Mouse (Mus musculus) embryonic fibroblast, embryonic 13.5 days (primary cell): ENCODE measurements around the gene Gm28048. TPM values are rescaled to one million over a fixed set of nuclear protein-coding genes. Genes with fewer than 3 reads are reported as not detected.

Experiments
- H3K27ac ChIP-seq: 2 replicates; pipeline ENCODE4 v1.5.1; 2012; ENCODE audit warnings: low read length, control low read depth, inconsistent platforms; ENCODE audit not compliant: insufficient read depth
- H3K4me1 ChIP-seq: 2 replicates; pipeline ENCODE4 v1.6.1; 2011; ENCODE audit warnings: low read length; ENCODE audit not compliant: control insufficient read depth, insufficient read depth
- H3K4me3 ChIP-seq: 2 replicates; pipeline ENCODE4 v1.5.1; 2011; ENCODE audit warnings: mild to moderate bottlenecking, control low read depth, low read length; ENCODE audit not compliant: insufficient read depth
- CTCF ChIP-seq: IDR thresholded peaks from 2 replicates; pipeline ENCODE4 v1.5.1; 2011; ENCODE audit warnings: mild to moderate bottlenecking, control low read depth, low read length, moderate library complexity, borderline replicate concordance; ENCODE audit not compliant: insufficient read depth
- POLR2A ChIP-seq: IDR thresholded peaks from 2 replicates; pipeline ENCODE4 v1.6.1; 2011; ENCODE audit warnings: low read depth, mild to moderate bottlenecking, control low read depth, low read length, moderate library complexity
- polyA plus RNA-seq: library from polyadenylated mRNA; stranded (reverse); fragments of >200 nt; gene quantifications from 2 replicates; pipeline ENCODE4 v1.2.4, GENCODE M21; 2011; ENCODE audit warnings: low read depth; ENCODE audit not compliant: missing spikeins, insufficient read length

Gene Gm28048
- 14.0 and 14.1 TPM in 2 replicates for polyA plus RNA-seq

- TF ChIP-seq CTCF (peak; percentile 22; the same call in 1 of the 2 replicates), POLR2A (peak; percentile 88)
- Histone ChIP-seq H3K4me1 (peaks cover 2% of the 10 kb centered on the region; the same call in 1 of the 2 replicates), H3K4me3 (peak within 1 kb of the TSS; percentile 86), H3K27ac (peak within 1 kb of the TSS; percentile 83)
Observed at GRCm38 (mm10) chr11:22981984-22982757, at the start of gene Gm28048, which contains the start of gene Commd1. Gene Gm28048 (minus strand): TSS chr11:22982090. Gene Commd1 (minus strand): TSS chr11:22982382.

DNA sequence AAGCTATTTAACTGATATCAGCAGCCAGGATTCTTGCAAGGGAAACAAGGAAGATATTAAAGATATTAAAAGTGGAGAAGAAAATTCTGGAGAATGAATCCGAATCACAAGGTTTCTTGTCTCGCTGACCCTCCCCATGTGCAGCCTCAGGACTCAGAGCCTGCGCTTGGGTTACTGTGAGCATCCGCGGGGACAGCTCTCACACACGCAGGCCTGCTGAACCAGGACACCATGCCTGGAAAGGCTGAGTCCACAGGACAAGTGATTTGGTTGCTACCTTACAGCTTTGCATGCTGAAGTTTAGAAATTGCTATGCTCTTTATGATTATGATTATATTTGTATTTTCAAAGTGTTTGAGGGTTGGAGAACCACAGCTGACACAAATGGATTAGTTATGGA, 47.5 kb upstream of the Gm28048 start:
- TF ChIP-seq CTCF (no peak), POLR2A (no peak)
- H3K27ac ChIP-seq = no peak overlapping the region
- H3K4me3 ChIP-seq = no peak overlapping the region
- H3K4me1 ChIP-seq = no peaks in the 10 kb centered on the region

GRCm38 (mm10) chr11:23028957-23029356, 47.1 kb upstream of the Gm28048 start:
- TF ChIP-seq POLR2A (no peak), CTCF (no peak)
- no peak overlapping the region for H3K27ac ChIP-seq
- no peak overlapping the region for H3K4me3 ChIP-seq
- H3K4me1 ChIP-seq = no peaks in the 10 kb centered on the region

DNA sequence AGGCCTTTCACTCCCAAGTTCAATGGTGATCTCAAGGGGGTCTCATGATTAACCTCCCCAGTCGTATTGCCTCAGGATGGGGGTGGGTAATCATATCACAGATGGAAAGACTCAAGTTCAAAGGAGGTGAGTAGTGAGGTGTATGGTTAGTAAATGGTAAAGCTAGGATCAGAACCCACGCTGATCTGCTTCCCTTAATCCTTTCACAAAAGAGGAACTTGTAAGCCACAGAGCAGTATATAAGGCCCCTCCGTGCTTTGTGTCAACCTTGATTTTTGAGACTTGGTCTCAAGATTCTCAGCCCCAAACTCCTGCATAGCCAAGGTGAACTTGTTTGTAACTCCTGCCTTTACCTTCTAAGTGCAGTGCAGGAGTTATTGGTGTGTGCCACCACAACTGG, 42.3 kb upstream of the Gm28048 start:
- Histone ChIP-seq H3K4me1 (no peaks in the 10 kb centered on the region), H3K27ac (no peak overlapping the region), H3K4me3 (no peak overlapping the region)
- TF ChIP-seq CTCF (no peak), POLR2A (no peak)

GRCm38 (mm10) chr11:23023155-23023554, 41.3 kb upstream of the Gm28048 start:
- Histone ChIP-seq H3K4me3 (no peak overlapping the region), H3K4me1 (no peaks in the 10 kb centered on the region), H3K27ac (no peak overlapping the region)
- TF ChIP-seq POLR2A = no peak
- TF ChIP-seq CTCF = no peak

DNA sequence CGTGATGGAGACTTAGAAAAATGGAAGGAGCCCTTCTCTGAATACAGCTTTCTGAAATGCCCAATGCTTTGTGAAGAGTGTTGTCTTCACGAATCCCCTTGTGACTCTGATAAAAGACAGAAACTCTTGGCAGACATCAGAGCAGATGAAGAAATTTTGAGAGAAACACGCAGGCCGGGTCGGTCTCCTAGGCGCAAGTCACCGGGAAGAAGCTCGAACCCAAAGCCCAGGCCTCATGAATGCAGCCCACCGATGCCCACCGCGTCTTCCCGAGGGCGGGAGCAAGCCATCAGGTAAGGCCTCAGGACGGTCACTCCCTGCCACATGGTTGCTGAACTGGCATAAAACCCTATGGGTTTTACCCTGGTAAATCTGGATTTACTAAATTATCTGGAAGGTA, 39.0 kb upstream of the Gm28048 start:
- Histone ChIP-seq H3K4me1 (no peaks in the 10 kb centered on the region), H3K4me3 (no peak overlapping the region), H3K27ac (no peak overlapping the region)
- TF ChIP-seq POLR2A (no peak), CTCF (no peak)

DNA sequence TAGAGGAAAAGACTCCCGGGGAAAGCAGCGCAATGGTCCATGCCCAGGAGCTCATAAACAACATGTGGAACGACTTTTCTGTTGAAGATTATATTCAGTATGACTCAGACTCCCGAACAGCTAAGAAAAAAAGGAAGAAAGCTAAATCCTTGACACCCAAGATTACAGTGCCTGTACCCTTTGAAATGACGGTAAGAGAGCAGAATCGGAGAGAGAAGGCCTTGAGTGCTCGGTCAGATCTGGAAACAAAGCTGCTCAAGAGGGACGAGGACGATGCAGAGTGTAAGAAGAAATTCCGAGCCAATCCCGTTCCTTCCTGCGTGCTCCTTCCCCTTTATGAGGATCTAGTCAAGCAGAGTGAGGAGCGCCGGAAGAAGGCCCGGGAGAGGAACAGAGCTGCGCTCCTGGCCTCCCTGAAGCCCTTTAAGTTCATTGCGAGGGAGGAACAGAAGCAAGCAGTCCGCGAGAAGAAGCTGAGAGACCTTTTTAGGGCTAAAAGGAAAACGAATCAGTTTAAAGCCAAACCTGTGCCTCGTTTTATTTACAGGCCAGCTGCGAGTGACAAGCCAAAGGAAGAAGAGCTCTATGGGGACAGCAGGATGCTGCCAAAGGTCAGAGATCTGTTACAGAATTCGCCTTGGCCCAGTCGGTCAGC, 38.4 kb upstream of the Gm28048 start:
- TF ChIP-seq POLR2A (no peak), CTCF (no peak)
- Histone ChIP-seq H3K4me3 (no peak overlapping the region), H3K4me1 (no peaks in the 10 kb centered on the region), H3K27ac (no peak overlapping the region)

GRCm38 (mm10) chr11:23017943-23018342, 36.1 kb upstream of the Gm28048 start:
- no peak overlapping the region for H3K4me3 ChIP-seq
- H3K27ac ChIP-seq = no peak overlapping the region
- H3K4me1 ChIP-seq = no peaks in the 10 kb centered on the region
- no peak for TF ChIP-seq POLR2A
- no peak for TF ChIP-seq CTCF

- no peak overlapping the region for H3K27ac ChIP-seq
- no peaks in the 10 kb centered on the region for H3K4me1 ChIP-seq
- no peak overlapping the region for H3K4me3 ChIP-seq
- no peak for TF ChIP-seq POLR2A
Observed at GRCm38 (mm10) chr11:23014996-23015395, 33.1 kb upstream of the Gm28048 start.
